Mouse (Mus musculus) ES-E14 (cell line): ENCODE measurements around the gene Tns1. TPM values are rescaled to one million over a fixed set of nuclear protein-coding genes. Genes with fewer than 3 reads are reported as not detected.
A peak's percentile ranks its signal among the peaks of the same experiment; 100 is the strongest.

Experiments used
- DNase-seq: peaks from one replicate; pipeline ENCODE4 v3.0.0-alpha.2; 2013; ENCODE audit warnings: low read depth, low spot score
- H3K27ac ChIP-seq: 2 replicates; pipeline ENCODE4 v1.5.1; 2012; ENCODE audit warnings: low read depth, mild to moderate bottlenecking, low read length, moderate library complexity, mixed read lengths; ENCODE audit not compliant: poor library complexity, insufficient read depth, severe bottlenecking
- H3K36me3 ChIP-seq: 2 replicates; pipeline ENCODE4 v1.6.1; 2012; ENCODE audit warnings: mild to moderate bottlenecking, low read length, moderate library complexity, mixed read lengths; ENCODE audit not compliant: control insufficient read depth, poor library complexity, insufficient read depth, severe bottlenecking
- H3K4me1 ChIP-seq, 2 experiments: fragments of 150-350 bp in 1 of 2; sonication (generic) in 1 of 2; 2 replicates each; pipeline ENCODE4 v1.6.1; 2012; ENCODE audit warnings: low read length in 2 of 2, mild to moderate bottlenecking in 1 of 2, mixed read lengths in 1 of 2; ENCODE audit not compliant: control insufficient read depth in 2 of 2, insufficient read depth in 2 of 2, poor library complexity in 1 of 2
- H3K4me3 ChIP-seq, 2 experiments: fragments of 150-350 bp in 1 of 2; sonication (generic) in 1 of 2; 2 replicates each; pipeline ENCODE4 v1.5.1; 2012; ENCODE audit warnings: low read length in 2 of 2, low read depth in 1 of 2, mild to moderate bottlenecking in 1 of 2, mixed read lengths in 1 of 2; ENCODE audit not compliant: insufficient read depth in 1 of 2, poor library complexity in 1 of 2, severe bottlenecking in 1 of 2
- H3K9ac ChIP-seq: 2 replicates; pipeline ENCODE4 v1.6.1; 2012; ENCODE audit warnings: low read depth, mild to moderate bottlenecking, low read length, mixed read lengths; ENCODE audit not compliant: poor library complexity, insufficient read depth, severe bottlenecking
- H3K9me3 ChIP-seq: fragments of 150-350 bp; sonication (generic); 2 replicates; pipeline ENCODE4 v1.6.1; 2012; ENCODE audit warnings: low read depth, mild to moderate bottlenecking, low read length; ENCODE audit not compliant: control insufficient read depth, insufficient read depth
- CHD2 ChIP-seq: IDR thresholded peaks from 2 replicates; pipeline ENCODE4 v1.6.1; 2014; ENCODE audit warnings: mild to moderate bottlenecking, low read depth, low read length, inconsistent platforms
- HCFC1 ChIP-seq: IDR thresholded peaks from 2 replicates; pipeline ENCODE4 v1.6.1; 2012; ENCODE audit warnings: low read length, inconsistent platforms, borderline replicate concordance; ENCODE audit not compliant: insufficient read depth
- MAFK ChIP-seq: IDR thresholded peaks from 2 replicates; pipeline ENCODE4 v1.6.1; 2014; ENCODE audit warnings: mild to moderate bottlenecking, low read depth, low read length, inconsistent platforms; ENCODE audit not compliant: insufficient read depth
- ZC3H11A ChIP-seq: IDR thresholded peaks from 2 replicates; pipeline ENCODE4 v1.6.1; 2012; ENCODE audit warnings: low read depth, mild to moderate bottlenecking, inconsistent platforms, low read length, borderline replicate concordance
- ZNF384 ChIP-seq: IDR thresholded peaks from 2 replicates; pipeline ENCODE4 v1.6.1; 2012; ENCODE audit warnings: low read depth, low read length, inconsistent platforms
- in situ Hi-C, 2 experiments: fragments of 600-800 bp; cut with MboI; formaldehyde crosslinking; loops; one replicate each; pipeline ENCODE4 v1.15.1; 2025; ENCODE audit warnings: low sequenced_read_pairs in 2 of 2, inconsistent platforms in 1 of 2; ENCODE audit not compliant: unreplicated experiment in 2 of 2
- total RNA-seq: library from RNA; depleted of rRNA; stranded (reverse); fragments of 300-350 nt; gene quantifications from 2 replicates; pipeline ENCODE4 v1.2.3, GENCODE M21; 2012

Tns1 gene
- total RNA-seq, 1 experiment, result 9.5 TPM

DNA sequence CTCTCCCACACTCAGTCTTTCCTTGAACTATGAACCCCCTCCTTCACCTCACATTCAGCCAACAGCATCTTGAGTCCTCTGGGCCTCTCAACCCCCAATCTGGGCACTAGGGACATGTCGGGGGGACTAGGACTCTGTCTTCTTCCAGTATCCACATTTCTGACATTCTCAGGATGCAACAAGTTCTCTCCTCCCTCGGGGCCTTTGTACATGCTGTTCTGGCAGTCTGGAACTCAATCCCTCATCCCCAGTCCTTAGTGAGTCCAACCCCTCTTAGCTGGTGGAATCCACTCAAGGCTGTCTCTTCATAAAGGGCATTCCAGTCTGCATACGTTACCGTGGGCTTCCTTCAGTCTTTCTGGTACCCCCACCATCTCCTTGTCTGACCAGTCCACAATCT lies 53.5 kb downstream of the Tns1 start:
- Histone ChIP-seq H3K9ac (no peak overlapping the region), H3K4me1 (peaks cover 0 to 9% of the 10 kb centered on the region in 2 experiments; a peak in 1 of 4 replicates), H3K9me3 (no peaks in the 10 kb centered on the region), H3K27ac (no peak overlapping the region), H3K4me3 (no peak overlapping the region), H3K36me3 (no peaks in the 10 kb centered on the region)
- no peak for TF ChIP-seq MAFK
- no peak for TF ChIP-seq CHD2
- TF ChIP-seq HCFC1, result no peak
- TF ChIP-seq ZNF384, result no peak
- no peak for TF ChIP-seq ZC3H11A
- no peak for DNase-seq
- in situ Hi-C loops, result no loop called here

DNA sequence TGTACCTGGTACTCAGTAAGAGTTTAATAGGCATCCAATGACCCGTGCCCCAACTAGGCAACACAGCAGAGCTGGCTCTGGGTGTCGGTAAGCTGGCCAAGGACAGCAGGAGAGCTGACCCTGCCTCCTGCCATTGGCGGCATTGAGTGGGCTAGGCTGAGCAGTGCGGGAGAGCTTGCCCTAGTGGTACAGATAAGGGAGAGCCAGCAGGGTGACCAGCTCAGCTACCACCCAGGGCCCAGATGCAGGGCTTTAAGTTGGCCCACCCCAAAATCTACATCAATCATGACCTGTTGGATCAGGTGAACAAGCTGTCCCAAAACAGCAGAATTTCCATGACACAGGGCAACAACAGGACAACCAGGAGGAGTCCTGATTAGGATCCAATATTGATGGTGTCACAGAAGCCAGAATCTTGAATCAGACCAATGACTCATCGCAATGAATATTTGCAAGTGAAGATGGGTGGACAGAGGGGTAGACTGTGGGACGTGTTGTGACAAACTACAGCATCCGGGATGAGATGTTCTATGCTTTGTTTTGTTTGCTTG lies 54.2 kb downstream of the Tns1 start:
- H3K27ac ChIP-seq, result no peak overlapping the region
- H3K9me3 ChIP-seq, result no peaks in the 10 kb centered on the region
- in situ Hi-C loops, result no loop called here
- no peak for DNase-seq
- no peak overlapping the region for H3K9ac ChIP-seq
- TF ChIP-seq CHD2, result no peak
- TF ChIP-seq ZC3H11A, result no peak
- no peak for TF ChIP-seq MAFK
- no peak for TF ChIP-seq HCFC1
- no peak for TF ChIP-seq ZNF384
- H3K4me1 ChIP-seq, result peaks cover 0 to 9% of the 10 kb centered on the region in 2 experiments; a peak in 1 of 4 replicates
- no peak overlapping the region for H3K4me3 ChIP-seq
- no peaks in the 10 kb centered on the region for H3K36me3 ChIP-seq

DNA sequence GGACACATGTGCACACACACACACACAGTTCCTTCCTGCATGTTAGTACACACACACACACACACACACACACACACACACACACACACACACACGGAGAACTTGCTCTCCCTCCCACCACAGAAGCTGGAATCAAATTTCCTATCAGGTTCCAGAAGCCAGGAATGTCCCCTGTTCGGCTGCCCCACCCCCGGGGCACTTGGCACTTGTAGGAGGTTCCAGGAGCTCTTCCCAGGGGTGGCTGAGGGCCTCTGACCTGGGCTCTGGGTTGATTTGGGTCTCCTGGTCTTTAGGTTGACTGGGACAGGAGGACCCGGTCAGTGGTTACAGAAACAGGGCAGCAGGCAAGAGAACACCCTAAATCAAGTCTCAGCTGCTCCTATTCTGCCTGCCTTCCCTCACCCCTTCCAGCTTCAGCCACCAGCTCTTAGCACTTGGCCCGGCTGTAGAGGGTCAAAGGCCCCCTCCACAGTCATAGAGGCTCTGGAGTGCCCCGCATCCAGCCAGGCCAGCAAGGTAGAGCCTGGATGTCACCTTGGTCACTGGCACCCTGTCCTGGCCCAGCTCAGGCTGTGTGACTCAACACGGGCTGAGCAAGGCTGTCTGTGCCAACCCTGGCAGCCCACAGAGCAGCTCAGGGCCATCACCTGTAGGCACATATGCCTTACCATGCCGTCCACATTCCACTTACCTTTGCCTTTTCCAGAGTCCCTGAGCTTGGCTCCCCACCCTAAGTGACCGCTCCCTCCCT lies 55.0 kb downstream of the Tns1 start:
- peaks cover 0 to 9% of the 10 kb centered on the region in 2 experiments; a peak in 1 of 4 replicates for H3K4me1 ChIP-seq

DNA sequence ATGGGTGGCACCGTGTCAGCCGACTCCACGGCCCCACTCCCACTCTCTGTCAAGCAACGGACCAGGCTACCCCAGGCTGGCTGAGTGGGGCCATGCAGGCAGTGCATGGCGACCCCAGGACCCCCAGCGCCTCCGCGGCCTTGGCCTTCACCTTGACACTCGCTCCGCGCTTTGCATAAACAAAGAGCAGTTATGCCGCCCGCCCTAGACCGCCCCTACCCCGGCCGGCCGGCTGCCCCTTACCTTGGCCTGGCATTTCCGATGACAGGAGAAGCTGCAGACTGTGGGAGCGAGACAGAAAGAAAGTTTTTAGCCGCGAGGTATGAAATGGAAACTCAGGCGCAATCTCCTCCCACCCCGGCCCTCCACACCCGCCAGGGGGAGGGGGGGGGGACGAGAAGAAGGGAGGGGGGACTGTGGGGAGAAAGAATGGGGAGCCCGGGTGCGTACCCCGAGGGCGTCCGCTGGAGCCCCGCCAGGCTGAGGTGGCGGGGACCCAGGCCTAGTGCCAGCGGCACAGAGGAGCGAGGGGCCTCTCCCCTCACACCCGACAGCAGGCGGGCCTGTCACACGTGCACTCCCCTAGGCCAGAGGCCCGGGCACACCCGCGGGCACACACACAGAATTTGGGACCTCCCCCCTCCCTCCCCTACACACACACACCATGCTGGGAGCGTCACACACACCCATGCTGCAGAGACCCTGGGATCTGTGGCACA lies 55.7 kb downstream of the Tns1 start:
- TF ChIP-seq MAFK (no peak), ZC3H11A (no peak), HCFC1 (no peak), ZNF384 (no peak), CHD2 (no peak)
- no peak overlapping the region for H3K27ac ChIP-seq
- no peak for DNase-seq
- H3K9me3 ChIP-seq, result no peaks in the 10 kb centered on the region
- in situ Hi-C loops, result no loop called here
- no peaks in the 10 kb centered on the region for H3K36me3 ChIP-seq
- peaks cover 0 to 9% of the 10 kb centered on the region in 2 experiments; a peak in 1 of 4 replicates for H3K4me1 ChIP-seq
- H3K9ac ChIP-seq, result 0 out of 2 replicates have a peak overlapping the region, but pooled peaks have one; percentile 32
- peak overlapping the region; percentile 26 to 45; a peak in 3 of 4 replicates for H3K4me3 ChIP-seq

More for the DNA sequence above, 55.0 kb downstream of the Tns1 start:
- peak overlapping the region; percentile 26 to 45; a peak in 2 of 4 replicates for H3K4me3 ChIP-seq
- no peak for DNase-seq
- H3K9ac ChIP-seq, result 0 out of 2 replicates have a peak overlapping the region, but pooled peaks have one; percentile 32
- H3K9me3 ChIP-seq, result no peaks in the 10 kb centered on the region
- in situ Hi-C loops, result no loop called here
- H3K36me3 ChIP-seq, result no peaks in the 10 kb centered on the region
- TF ChIP-seq ZC3H11A (no peak), HCFC1 (no peak), CHD2 (no peak), MAFK (no peak), ZNF384 (no peak)
- no peak overlapping the region for H3K27ac ChIP-seq
